Comparison of ENCODE assay signal across 8 mouse cellular contexts in genomic region chr10:79914948-79915596, GRCm38 (mm10). TPM values are rescaled to one million over a fixed set of nuclear protein-coding genes. Genes with fewer than 3 reads are reported as not detected.
DNase-seq lines count a peak whose midpoint lies in the region; ATAC-seq and TF ChIP-seq lines count a peak whose summit lies in the region.
"Had no signal": no experiment of that assay in that cellular context is flagged by ENCODE, and none has a peak within 500 bp of the region (broad histone marks: within the 10 kb centered on the region; RNA-seq: fewer than 3 reads in every experiment).

No protein-coding gene starts in this region.

- no peak overlapping the region for H3K9ac ChIP-seq in kidney, postnatal 0 days (ENCODE audit: low read depth, low read length)
- H3K9ac ChIP-seq in kidney, embryonic 14.5 days (ENCODE audit: low read depth, low read length): no peak overlapping the region
- 0 out of 2 replicates have a peak overlapping the region, but pooled peaks have one; percentile 20 for H3K9ac ChIP-seq in embryonic facial prominence, embryonic 14.5 days (ENCODE audit: low read depth, low read length)
- H3K9ac ChIP-seq in intestine, embryonic 16.5 days (ENCODE audit: low read depth, low read length): peak overlapping the region; percentile 31
- no peak overlapping the region for H3K9ac ChIP-seq in midbrain, embryonic 15.5 days

- H3K4me1 ChIP-seq in kidney, postnatal 0 days (replicated peaks; ENCODE audit: insufficient read depth, low read length): peaks cover 15% of the 10 kb centered on the region
- peaks cover 10% of the 10 kb centered on the region; the same call in 1 of the 2 replicates for H3K4me1 ChIP-seq in kidney, embryonic 14.5 days (ENCODE audit: control insufficient read depth, insufficient read depth, low read length)
- H3K4me1 ChIP-seq in embryonic facial prominence, embryonic 14.5 days (ENCODE audit: control insufficient read depth, insufficient read depth, low read length): peaks cover 8% of the 10 kb centered on the region
- peaks cover 38% of the 10 kb centered on the region for H3K4me1 ChIP-seq in intestine, embryonic 16.5 days (ENCODE audit: control insufficient read depth, insufficient read depth, low read length)
- peaks cover 40% of the 10 kb centered on the region for H3K4me1 ChIP-seq in midbrain, embryonic 15.5 days

- peaks cover 15% of the 10 kb centered on the region for H3K36me3 ChIP-seq in kidney, postnatal 0 days (ENCODE audit: insufficient read depth, low read length)
- peaks cover 24% of the 10 kb centered on the region for H3K36me3 ChIP-seq in kidney, embryonic 14.5 days (ENCODE audit: control insufficient read depth, insufficient read depth, low read length)
- peaks cover 26% of the 10 kb centered on the region for H3K36me3 ChIP-seq in embryonic facial prominence, embryonic 14.5 days (ENCODE audit: control insufficient read depth, insufficient read depth, low read length)
- H3K36me3 ChIP-seq in intestine, embryonic 16.5 days (ENCODE audit: control insufficient read depth, insufficient read depth, low read length): no peaks in the 10 kb centered on the region; the same call in 1 of the 2 replicates
- no peaks in the 10 kb centered on the region for H3K36me3 ChIP-seq in midbrain, embryonic 15.5 days (replicated peaks)

- no peak overlapping the region for H3K4me3 ChIP-seq in kidney, postnatal 0 days (replicated peaks; ENCODE audit: low read depth, low read length)
- no peak overlapping the region for H3K4me3 ChIP-seq in kidney, embryonic 14.5 days (ENCODE audit: low read length)
- H3K4me3 ChIP-seq in embryonic facial prominence, embryonic 14.5 days (ENCODE audit: low read depth, low read length): no peak overlapping the region
- H3K4me3 ChIP-seq in intestine, embryonic 16.5 days (ENCODE audit: low read length): no peak overlapping the region
- H3K4me3 ChIP-seq in midbrain, embryonic 15.5 days: no peak overlapping the region

- no peak for ATAC-seq in kidney, postnatal 0 days (replicated peaks; ENCODE audit: low FRiP score, low read depth)
- no peak for ATAC-seq in kidney, embryonic 14.5 days (ENCODE audit: low FRiP score, low TSS enrichment)
- no peak for ATAC-seq in embryonic facial prominence, embryonic 14.5 days (ENCODE audit: low read depth)
- no peak for ATAC-seq in intestine, embryonic 16.5 days
- no peak for ATAC-seq in midbrain, embryonic 15.5 days (replicated peaks)

- H3K9me3 ChIP-seq in kidney, postnatal 0 days (replicated peaks; ENCODE audit: low read length): no peaks in the 10 kb centered on the region
- no peaks in the 10 kb centered on the region for H3K9me3 ChIP-seq in kidney, embryonic 14.5 days (ENCODE audit: control insufficient read depth, low read length)
- H3K9me3 ChIP-seq in embryonic facial prominence, embryonic 14.5 days (ENCODE audit: control insufficient read depth, low read length): no peaks in the 10 kb centered on the region
- H3K9me3 ChIP-seq in intestine, embryonic 16.5 days (ENCODE audit: control insufficient read depth, low read length): no peaks in the 10 kb centered on the region
- H3K9me3 ChIP-seq in midbrain, embryonic 15.5 days: no peaks in the 10 kb centered on the region

- H3K27me3 ChIP-seq in kidney, postnatal 0 days (ENCODE audit: insufficient read depth, low read length): peaks cover 20% of the 10 kb centered on the region
- H3K27me3 ChIP-seq in kidney, embryonic 14.5 days (ENCODE audit: control insufficient read depth, insufficient read depth, low read length): peaks cover 26% of the 10 kb centered on the region
- H3K27me3 ChIP-seq in embryonic facial prominence, embryonic 14.5 days (replicated peaks; ENCODE audit: control insufficient read depth, insufficient read depth, low read length): peaks cover 28% of the 10 kb centered on the region
- peaks cover 23% of the 10 kb centered on the region for H3K27me3 ChIP-seq in intestine, embryonic 16.5 days (replicated peaks; ENCODE audit: control insufficient read depth, insufficient read depth, low read length)
- peaks cover 27% of the 10 kb centered on the region for H3K27me3 ChIP-seq in midbrain, embryonic 15.5 days (replicated peaks)

- DNase-seq in kidney, postnatal 0 days (ENCODE audit: low spot score): no peak
- DNase-seq in embryonic facial prominence, embryonic 14.5 days (ENCODE audit: low spot score): no peak
- no peak for DNase-seq in right cerebral cortex, adult 18-20 months
- DNase-seq in layer of hippocampus, adult 9-11 months: no peak

- peak overlapping the region; percentile 5; the same call in 1 of the 2 replicates for H3K27ac ChIP-seq in kidney, postnatal 0 days
- no peak overlapping the region for H3K27ac ChIP-seq in kidney, embryonic 14.5 days (ENCODE audit: low read depth, low read length)
- H3K27ac ChIP-seq in embryonic facial prominence, embryonic 14.5 days (replicated peaks; ENCODE audit: low read depth, low read length): no peak overlapping the region
- H3K27ac ChIP-seq in intestine, embryonic 16.5 days (ENCODE audit: low read length): peak overlapping the region; percentile 54
- H3K27ac ChIP-seq in midbrain, embryonic 15.5 days: no peak overlapping the region

- peak overlapping the region; percentile 94; the same call in 1 of the 2 replicates for H3K4me2 ChIP-seq in kidney, postnatal 0 days (ENCODE audit: low read length)
- no peak overlapping the region; the same call in 1 of the 2 replicates for H3K4me2 ChIP-seq in kidney, embryonic 14.5 days (replicated peaks; ENCODE audit: low read depth, low read length)
- peak overlapping the region; percentile 97; the same call in 1 of the 2 replicates for H3K4me2 ChIP-seq in embryonic facial prominence, embryonic 14.5 days (ENCODE audit: low read depth, low read length)
- peak overlapping the region; percentile 19; the same call in 1 of the 2 replicates for H3K4me2 ChIP-seq in intestine, embryonic 16.5 days (ENCODE audit: low read depth, low read length)
- 0 out of 2 replicates have a peak overlapping the region, but pooled peaks have one; percentile 77 for H3K4me2 ChIP-seq in midbrain, embryonic 15.5 days

- WGBS in kidney, postnatal 0 days: 64% methylated on average over 7 of the region's 7 CpGs
- 70% methylated on average over 7 of the region's 7 CpGs for WGBS in kidney, embryonic 14.5 days
- 67% methylated on average over 6 of the region's 7 CpGs for WGBS in embryonic facial prominence, embryonic 14.5 days
- WGBS in intestine, embryonic 16.5 days: 53% methylated on average over 7 of the region's 7 CpGs
- 77% methylated on average over 7 of the region's 7 CpGs for WGBS in midbrain, embryonic 15.5 days

- no peak for TF ChIP-seq CTCF in kidney, postnatal 0 days (IDR thresholded peaks at IDR 0.05; ENCODE audit: low read depth)

RNA-seq across cellular contexts. Expression of gene Kiss1r, which starts 1.7 kb away (rescaled TPM):
- 1.6 and 1.8 TPM in 2 replicates for polyA plus RNA-seq in kidney, postnatal 0 days (2015; fragmentation: Nextera tagmentation; extraction: Ambion mirVana)
- 0.47 and 0.61 TPM in 2 replicates for polyA plus RNA-seq in kidney, embryonic 14.5 days (2014; fragmentation: Nextera tagmentation; extraction: Ambion mirVana)
- polyA plus RNA-seq in embryonic facial prominence, embryonic 14.5 days (2014; fragmentation: Nextera tagmentation; extraction: Ambion mirVana): 0.56 and 0.58 TPM in 2 replicates
- 0.68 and 0.69 TPM in 2 replicates for polyA plus RNA-seq in intestine, embryonic 16.5 days (2015; fragmentation: Nextera tagmentation; extraction: Ambion mirVana)
- polyA plus RNA-seq in midbrain, embryonic 15.5 days (2015; fragmentation: Nextera tagmentation; extraction: Ambion mirVana): 3.1 and 3.3 TPM in 2 replicates

RNA-seq across cellular contexts. Expression of gene Gm26602, which starts 4.4 kb away (rescaled TPM):
- 4.8 and 21.6 TPM in 2 replicates for polyA plus RNA-seq in kidney, postnatal 0 days (2015; fragmentation: Nextera tagmentation; extraction: Ambion mirVana)
- 4.6 and 10.8 TPM in 2 replicates for polyA plus RNA-seq in kidney, embryonic 14.5 days (2014; fragmentation: Nextera tagmentation; extraction: Ambion mirVana)
- 4.1 and 6.7 TPM in 2 replicates for polyA plus RNA-seq in embryonic facial prominence, embryonic 14.5 days (2014; fragmentation: Nextera tagmentation; extraction: Ambion mirVana)
- 2.1 and 7.8 TPM in 2 replicates for polyA plus RNA-seq in intestine, embryonic 16.5 days (2015; fragmentation: Nextera tagmentation; extraction: Ambion mirVana)
- polyA plus RNA-seq in midbrain, embryonic 15.5 days (2015; fragmentation: Nextera tagmentation; extraction: Ambion mirVana): not detected in 2 replicates
- polyA plus RNA-seq: gonadal fat pad, adult 2 months had no signal

RNA-seq across cellular contexts. Expression of gene R3hdm4, which starts 5.9 kb away (rescaled TPM):
- 120 and 137 TPM in 2 replicates for polyA plus RNA-seq in kidney, postnatal 0 days (2015; fragmentation: Nextera tagmentation; extraction: Ambion mirVana)
- polyA plus RNA-seq in kidney, embryonic 14.5 days (2014; fragmentation: Nextera tagmentation; extraction: Ambion mirVana): 102 and 137 TPM in 2 replicates
- 114 and 124 TPM in 2 replicates for polyA plus RNA-seq in embryonic facial prominence, embryonic 14.5 days (2014; fragmentation: Nextera tagmentation; extraction: Ambion mirVana)
- polyA plus RNA-seq in intestine, embryonic 16.5 days (2015; fragmentation: Nextera tagmentation; extraction: Ambion mirVana): 105 and 116 TPM in 2 replicates
- polyA plus RNA-seq in midbrain, embryonic 15.5 days (2015; fragmentation: Nextera tagmentation; extraction: Ambion mirVana): 292 and 296 TPM in 2 replicates

RNA-seq across cellular contexts. Expression of gene Med16, which starts 6.3 kb away (rescaled TPM):
- polyA plus RNA-seq in kidney, postnatal 0 days (2015; fragmentation: Nextera tagmentation; extraction: Ambion mirVana): 44.9 and 49.0 TPM in 2 replicates
- polyA plus RNA-seq in kidney, embryonic 14.5 days (2014; fragmentation: Nextera tagmentation; extraction: Ambion mirVana): 48.0 and 61.2 TPM in 2 replicates
- 33.7 and 40.2 TPM in 2 replicates for polyA plus RNA-seq in embryonic facial prominence, embryonic 14.5 days (2014; fragmentation: Nextera tagmentation; extraction: Ambion mirVana)
- polyA plus RNA-seq in intestine, embryonic 16.5 days (2015; fragmentation: Nextera tagmentation; extraction: Ambion mirVana): 34.1 and 37.2 TPM in 2 replicates
- 64.5 and 66.5 TPM in 2 replicates for polyA plus RNA-seq in midbrain, embryonic 15.5 days (2015; fragmentation: Nextera tagmentation; extraction: Ambion mirVana)

RNA-seq across cellular contexts. Expression of gene Arid3a, which starts 11.8 kb away (rescaled TPM):
- 4.1 and 4.5 TPM in 2 replicates for polyA plus RNA-seq in kidney, postnatal 0 days (2015; fragmentation: Nextera tagmentation; extraction: Ambion mirVana)
- 12.0 and 12.3 TPM in 2 replicates for polyA plus RNA-seq in kidney, embryonic 14.5 days (2014; fragmentation: Nextera tagmentation; extraction: Ambion mirVana)
- 3.1 and 3.5 TPM in 2 replicates for polyA plus RNA-seq in embryonic facial prominence, embryonic 14.5 days (2014; fragmentation: Nextera tagmentation; extraction: Ambion mirVana)
- polyA plus RNA-seq in intestine, embryonic 16.5 days (2015; fragmentation: Nextera tagmentation; extraction: Ambion mirVana): 19.4 and 22.1 TPM in 2 replicates
- polyA plus RNA-seq in midbrain, embryonic 15.5 days (2015; fragmentation: Nextera tagmentation; extraction: Ambion mirVana): 2.9 and 4.7 TPM in 2 replicates

Comparison
In these comparisons a context has a peak if more than half of its experiments do, and no peak if none do; other contexts are left out.
1. H3K27ac ChIP-seq: peak in kidney, postnatal 0 days (single experiment) and intestine, embryonic 16.5 days (single experiment); none in kidney, embryonic 14.5 days (single experiment), embryonic facial prominence, embryonic 14.5 days (single experiment) and midbrain, embryonic 15.5 days (single experiment).
2. H3K9ac ChIP-seq: peak in embryonic facial prominence, embryonic 14.5 days (single experiment) and intestine, embryonic 16.5 days (single experiment); none in kidney, postnatal 0 days (single experiment), kidney, embryonic 14.5 days (single experiment) and midbrain, embryonic 15.5 days (single experiment).